ENCODE assay signal across 8 mouse cellular contexts in the genomic region with DNA sequence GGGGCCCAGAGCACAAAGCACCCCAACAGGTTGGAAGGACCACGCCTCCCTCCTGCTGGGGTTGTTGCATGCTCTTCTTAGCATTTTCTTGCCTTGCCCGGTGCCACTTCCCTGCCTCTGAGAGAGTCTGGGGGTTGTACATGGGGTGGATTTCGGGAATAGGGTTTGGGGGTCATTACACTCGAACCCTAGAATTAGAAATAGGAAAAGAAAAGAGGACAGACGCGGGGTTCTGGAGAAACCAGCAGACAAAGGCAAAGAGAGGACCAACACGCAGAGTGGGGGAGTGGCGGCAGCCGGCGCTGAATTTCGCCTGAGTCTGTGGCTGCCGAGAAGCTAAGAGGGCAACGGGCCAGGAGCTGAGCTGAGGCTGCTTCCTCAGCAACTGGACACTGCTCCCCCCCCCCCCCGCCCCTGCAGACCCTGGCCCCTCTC. TPM values are rescaled to one million over a fixed set of nuclear protein-coding genes. Genes with fewer than 3 reads are reported as not detected.
A peak's percentile ranks its signal among the peaks of the same experiment; 100 is the strongest.
DNase-seq lines count a peak whose midpoint lies in the region; ATAC-seq and TF ChIP-seq lines count a peak whose summit lies in the region.

No protein-coding gene starts in this region.

- H3K4me2 ChIP-seq in forebrain, embryonic 13.5 days = peak overlapping the region; percentile 87
- H3K4me2 ChIP-seq in neural tube, embryonic 13.5 days = peak overlapping the region; percentile 91

- no peak for TF ChIP-seq POLR2A in ES-Bruce4 (IDR thresholded peaks at IDR 0.05; ENCODE audit: insufficient read depth, low read length)

- no peaks in the 10 kb centered on the region for H3K36me3 ChIP-seq in heart, embryonic 10.5 days
- H3K36me3 ChIP-seq in ES-Bruce4 (ENCODE audit: control insufficient read depth, insufficient read depth, low read length, poor library complexity, severe bottlenecking) = no peaks in the 10 kb centered on the region
- no peaks in the 10 kb centered on the region for H3K36me3 ChIP-seq in forebrain, embryonic 13.5 days (ENCODE audit: poor library complexity, severe bottlenecking)
- no peaks in the 10 kb centered on the region for H3K36me3 ChIP-seq in neural tube, embryonic 13.5 days

- H3K9me3 ChIP-seq in heart, embryonic 10.5 days = no peaks in the 10 kb centered on the region
- H3K9me3 ChIP-seq in ES-Bruce4 (replicated peaks; ENCODE audit: control insufficient read depth, insufficient read depth, low read length, poor library complexity, severe bottlenecking) = no peaks in the 10 kb centered on the region
- H3K9me3 ChIP-seq in forebrain, embryonic 13.5 days (replicated peaks) = no peaks in the 10 kb centered on the region
- H3K9me3 ChIP-seq in neural tube, embryonic 13.5 days = no peaks in the 10 kb centered on the region

- TF ChIP-seq CTCF in ES-Bruce4 (IDR thresholded peaks at IDR 0.05; ENCODE audit: low read depth, low read length) = no peak

- peaks cover 89% of the 10 kb centered on the region for H3K27me3 ChIP-seq in heart, embryonic 10.5 days (ENCODE audit: insufficient read depth, poor library complexity, severe bottlenecking)
- 0 out of 2 replicates have a peak, but pooled peaks cover 6% of the 10 kb centered on the region for H3K27me3 ChIP-seq in ES-Bruce4 (ENCODE audit: control insufficient read depth, insufficient read depth, low read length, poor library complexity, severe bottlenecking)
- peaks cover 5% of the 10 kb centered on the region for H3K27me3 ChIP-seq in forebrain, embryonic 13.5 days
- H3K27me3 ChIP-seq in neural tube, embryonic 13.5 days = peaks cover 32% of the 10 kb centered on the region; the same call in 1 of the 2 replicates

- peak overlapping the region; percentile 86 for H3K27ac ChIP-seq in heart, embryonic 10.5 days
- no peak overlapping the region for H3K27ac ChIP-seq in ES-Bruce4 (ENCODE audit: insufficient read depth, low read length)
- H3K27ac ChIP-seq in forebrain, embryonic 13.5 days = peak overlapping the region; percentile 86
- peak overlapping the region; percentile 83 for H3K27ac ChIP-seq in neural tube, embryonic 13.5 days (replicated peaks)

- no peak for TF ChIP-seq EP300 in ES-Bruce4 (IDR thresholded peaks at IDR 0.05; ENCODE audit: insufficient read depth, low read depth, low read length)

- H3K9ac ChIP-seq in ES-Bruce4 (ENCODE audit: low read depth, poor library complexity, severe bottlenecking) = peak overlapping the region; percentile 33
- peak overlapping the region; percentile 79 for H3K9ac ChIP-seq in forebrain, embryonic 13.5 days
- H3K9ac ChIP-seq in neural tube, embryonic 13.5 days = peak overlapping the region; percentile 71

- peak overlapping the region; percentile 70 for H3K4me3 ChIP-seq in heart, embryonic 10.5 days
- H3K4me3 ChIP-seq in ES-Bruce4 (ENCODE audit: low read depth, low read length) = peak overlapping the region; percentile 72
- peak overlapping the region; percentile 58 for H3K4me3 ChIP-seq in forebrain, embryonic 13.5 days
- peak overlapping the region; percentile 52 for H3K4me3 ChIP-seq in neural tube, embryonic 13.5 days

- ATAC-seq in forebrain, embryonic 13.5 days = peak; percentile 21
- 0 out of 2 replicates have a peak, but pooled peaks have one; percentile 9 for ATAC-seq in neural tube, embryonic 13.5 days (ENCODE audit: low read depth)
- no peak for ATAC-seq in activated CD4-positive, CD25-positive, alpha-beta regulatory T cell, adult 4 months
- ATAC-seq in inflammation-experienced regulatory T-cells, adult 6 months = no peak

- no peak for DNase-seq in heart, embryonic 10.5 days (ENCODE audit: low spot score)
- DNase-seq in heart, adult 9 months (ENCODE audit: low spot score in 2 of 2) = no peak
- peak; percentile 76 to 83 for DNase-seq in kidney, postnatal 4 days

- whole genome bisulfite sequencing in heart, embryonic 10.5 days = 0% methylated on average over 13 of the region's 14 CpGs
- WGBS in forebrain, embryonic 13.5 days = 0% methylated on average over 13 of the region's 14 CpGs
- under 1% methylated on average over 13 of the region's 14 CpGs for WGBS in neural tube, embryonic 13.5 days

- H3K4me1 ChIP-seq in heart, embryonic 10.5 days = peaks cover 68% of the 10 kb centered on the region
- H3K4me1 ChIP-seq in ES-Bruce4 (ENCODE audit: control insufficient read depth, insufficient read depth, low read length) = peaks cover 4% of the 10 kb centered on the region
- H3K4me1 ChIP-seq in forebrain, embryonic 13.5 days = peaks cover 83% of the 10 kb centered on the region
- peaks cover 85% of the 10 kb centered on the region for H3K4me1 ChIP-seq in neural tube, embryonic 13.5 days (replicated peaks)

RNA-seq across cellular contexts. Expression of a gene that starts 25.2 kb away (rescaled TPM):
- 49.8 and 75.4 TPM in 2 replicates for polyA plus RNA-seq in heart, embryonic 10.5 days (2016; fragmentation: Nextera tagmentation; extraction: Ambion mirVana)
- polyA plus RNA-seq in ES-Bruce4 (2011; ENCODE audit: insufficient read depth, insufficient read length, low read depth, missing spikeins) = 6.5 and 9.0 TPM in 2 replicates
- polyA plus RNA-seq in forebrain, embryonic 13.5 days (2015; fragmentation: Nextera tagmentation; extraction: Ambion mirVana) = 10.4 and 10.6 TPM in 2 replicates
- polyA plus RNA-seq in neural tube, embryonic 13.5 days (2015; fragmentation: Nextera tagmentation; extraction: Ambion mirVana) = 15.8 and 17.0 TPM in 2 replicates
- polyA plus RNA-seq in activated CD4-positive, CD25-positive, alpha-beta regulatory T cell, adult 4 months (2017; shearing (Covaris generic)) = 10 to 100 TPM; 21.7 to 23.3 TPM
- polyA plus RNA-seq in inflammation-experienced regulatory T-cells, adult 6 months (2017; shearing (Covaris generic)) = 10 to 100 TPM in 2 of 3 experiments, 1 to 10 TPM in 1; 9.1 to 16.3 (median 15.5) TPM

RNA-seq across cellular contexts. Expression of a gene that starts 26.3 kb away (rescaled TPM):
- 0.16 and 0.23 TPM in 2 replicates for polyA plus RNA-seq in heart, embryonic 10.5 days (2016; fragmentation: Nextera tagmentation; extraction: Ambion mirVana)
- not detected in 2 replicates for polyA plus RNA-seq in ES-Bruce4 (2011; ENCODE audit: insufficient read depth, insufficient read length, low read depth, missing spikeins)
- polyA plus RNA-seq in forebrain, embryonic 13.5 days (2015; fragmentation: Nextera tagmentation; extraction: Ambion mirVana) = 0.19 and 0.26 TPM in 2 replicates
- polyA plus RNA-seq in neural tube, embryonic 13.5 days (2015; fragmentation: Nextera tagmentation; extraction: Ambion mirVana) = 0.14 TPM in 1 of 2 replicates, not detected in the other
- not detected for polyA plus RNA-seq in activated CD4-positive, CD25-positive, alpha-beta regulatory T cell, adult 4 months (2017; shearing (Covaris generic))
- polyA plus RNA-seq in inflammation-experienced regulatory T-cells, adult 6 months (2017; shearing (Covaris generic)) = not detected

RNA-seq across cellular contexts. Expression of a gene that starts 54.8 kb away (rescaled TPM):
- polyA plus RNA-seq in heart, embryonic 10.5 days (2016; fragmentation: Nextera tagmentation; extraction: Ambion mirVana) = 0.09 and 0.20 TPM in 2 replicates
- 0.21 and 0.27 TPM in 2 replicates for polyA plus RNA-seq in ES-Bruce4 (2011; ENCODE audit: insufficient read depth, insufficient read length, low read depth, missing spikeins)
- 0.14 TPM in 1 of 2 replicates, not detected in the other for polyA plus RNA-seq in forebrain, embryonic 13.5 days (2015; fragmentation: Nextera tagmentation; extraction: Ambion mirVana)
- polyA plus RNA-seq in neural tube, embryonic 13.5 days (2015; fragmentation: Nextera tagmentation; extraction: Ambion mirVana) = 0.12 and 0.15 TPM in 2 replicates
- under 1 TPM in 1 of 2 experiments, not detected in 1; 0.36 TPM for polyA plus RNA-seq in activated CD4-positive, CD25-positive, alpha-beta regulatory T cell, adult 4 months (2017; shearing (Covaris generic))
- polyA plus RNA-seq in inflammation-experienced regulatory T-cells, adult 6 months (2017; shearing (Covaris generic)) = under 1 TPM in 1 of 3 experiments, not detected in 2; 0.16 TPM

Comparison
In these comparisons a context has a peak if more than half of its experiments do, and no peak if none do; other contexts are left out.
1. DNase-seq: peak in kidney, postnatal 4 days (2 of 2); none in heart, embryonic 10.5 days (single experiment) and heart, adult 9 months (0 of 2).
2. ATAC-seq: peak in forebrain, embryonic 13.5 days (single experiment) and neural tube, embryonic 13.5 days (single experiment); none in activated CD4-positive, CD25-positive, alpha-beta regulatory T cell, adult 4 months (single experiment) and inflammation-experienced regulatory T-cells, adult 6 months (single experiment).
3. Peak in every context shown above with its lines, with median percentiles within 50 percentile points of each other: H3K4me3 ChIP-seq and H3K9ac ChIP-seq.